Mouse (Mus musculus) layer of hippocampus, adult 9-11 months (tissue): ENCODE results near the gene Platr17.
"Not testable (repeated sequence)": the region's sequence is repeated elsewhere in the genome, so short reads cannot be mapped to it uniquely, and the experiment has no call there.

Experiments used
- DNase-seq: peaks from one replicate; pipeline ENCODE4 v3.0.0; 2022

The Platr17 gene

DNA sequence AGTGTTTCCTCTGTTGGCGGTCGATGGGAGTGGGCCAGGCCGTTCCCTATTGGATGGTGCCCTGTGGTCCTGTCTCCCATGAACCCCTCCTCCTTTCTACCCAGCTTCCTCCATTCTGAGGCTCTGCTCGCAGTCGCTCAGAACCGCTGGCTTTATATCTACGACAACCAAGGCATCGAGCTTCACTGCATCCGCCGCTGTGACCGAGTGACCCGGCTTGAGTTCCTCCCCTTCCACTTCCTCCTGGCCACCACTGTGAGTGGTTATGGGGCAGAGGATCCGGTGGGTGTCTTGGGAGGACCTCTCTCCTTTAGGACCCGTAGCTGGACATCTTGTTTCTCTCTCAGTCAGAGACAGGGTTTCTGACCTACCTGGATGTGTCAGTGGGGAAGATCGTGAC is 38.5 kb downstream of the Platr17 start:
- no peak for DNase-seq

- no peak for DNase-seq
Measured at GRCm38 (mm10) chr17:33947430-33948089, 42.6 kb downstream of the Platr17 start.

GRCm38 (mm10) chr17:33948090-33948904 is 43.4 kb downstream of the Platr17 start:
- DNase-seq, result no peak

GRCm38 (mm10) chr17:33948905-33949537 is 44.1 kb downstream of the Platr17 start:
- no peak for DNase-seq

DNA sequence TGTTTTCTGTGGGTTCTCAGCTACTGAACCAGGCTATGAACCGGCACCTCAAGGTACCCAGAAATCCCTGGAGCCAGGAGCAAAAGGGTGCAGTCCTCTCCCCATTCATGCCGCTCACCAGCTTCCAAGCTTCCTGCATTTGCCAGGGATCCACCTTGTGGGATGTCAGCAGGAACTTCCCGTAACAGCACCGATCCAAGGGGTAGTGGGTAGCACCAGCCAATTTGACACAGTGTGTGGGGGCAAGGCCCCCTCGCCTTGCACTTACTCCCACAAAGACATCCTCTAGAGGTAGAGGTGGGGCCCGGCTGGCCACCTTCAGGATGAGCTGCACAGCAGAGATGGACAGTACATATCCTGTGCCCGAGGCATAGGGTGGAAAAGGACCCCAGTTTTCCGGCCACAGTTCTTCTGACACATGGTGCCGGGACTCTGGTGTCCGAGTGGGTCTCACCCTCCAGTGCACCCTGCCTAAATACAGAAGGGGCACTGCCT is 45.2 kb downstream of the Platr17 start:
- DNase-seq, result no peak

GRCm38 (mm10) chr17:33951021-33951946 is 46.3 kb downstream of the Platr17 start, which contains the start of gene B3galt4:
Gene B3galt4 (minus strand): TSS chr17:33951488.
- DNase-seq, result peak; percentile 79

DNA sequence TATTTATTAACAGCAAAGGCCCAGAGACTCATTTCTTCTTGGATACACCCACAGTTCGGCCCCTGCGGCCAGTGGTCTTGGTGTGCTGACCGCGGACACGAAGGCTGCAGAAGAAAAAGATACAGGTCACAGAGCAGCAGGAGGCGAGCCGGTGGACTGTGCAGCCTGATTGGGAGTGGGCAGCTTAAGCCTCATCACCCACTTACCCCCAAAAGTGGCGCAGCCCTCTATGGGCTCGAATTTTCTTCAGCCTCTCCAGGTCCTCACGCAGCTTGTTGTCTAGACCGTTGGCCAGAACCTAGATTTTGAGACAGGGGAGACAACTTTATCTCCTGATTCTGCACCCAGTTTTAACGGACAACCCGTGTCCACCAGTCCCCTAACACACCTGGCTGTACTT is 47.1 kb downstream of the Platr17 start:
- not testable (repeated sequence) for DNase-seq

DNA sequence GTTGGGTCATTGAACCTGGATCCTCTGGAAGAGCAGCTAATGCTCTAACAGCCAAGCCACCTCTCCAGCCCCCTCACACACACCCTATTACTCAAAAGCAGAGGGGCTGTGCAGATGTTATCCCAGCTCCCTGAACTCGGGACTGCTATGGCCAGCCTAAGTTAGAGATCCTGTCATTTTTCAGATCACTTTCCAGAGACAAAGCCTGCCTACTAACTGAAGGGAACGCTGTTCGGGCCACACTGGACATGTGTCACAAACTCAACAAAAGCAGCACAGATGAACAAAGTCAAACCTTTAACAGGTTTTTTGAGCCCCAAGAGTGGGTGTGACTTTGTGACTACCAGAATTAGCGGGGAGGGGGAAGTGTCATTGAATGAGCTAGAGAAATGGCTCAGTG is 47.9 kb downstream of the Platr17 start:
- no peak for DNase-seq

DNA sequence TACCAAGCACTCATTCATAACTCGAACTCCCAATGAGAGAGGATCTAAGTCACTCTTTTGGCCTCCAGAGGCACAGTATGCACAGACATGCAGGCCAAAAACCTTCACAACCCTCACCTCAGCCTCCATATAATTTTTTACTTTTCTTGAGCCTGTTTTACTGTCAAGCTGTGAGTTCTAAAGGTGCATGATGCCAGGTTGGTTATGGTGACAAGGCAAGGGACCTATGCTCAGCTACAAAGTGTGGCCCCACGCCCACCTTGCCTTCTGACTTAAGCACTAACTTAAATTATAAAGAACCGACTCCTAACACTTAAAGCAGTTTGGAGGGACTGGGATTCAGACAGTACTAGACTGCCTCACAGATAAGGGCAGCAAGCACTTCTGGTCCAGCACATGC is 48.4 kb downstream of the Platr17 start:
- no peak for DNase-seq

- no peak for DNase-seq
Measured at GRCm38 (mm10) chr17:33953961-33954565, 49.1 kb downstream of the Platr17 start.

GRCm38 (mm10) chr17:33954646-33955554 is 50.0 kb downstream of the Platr17 start:
- no peak for DNase-seq

DNA sequence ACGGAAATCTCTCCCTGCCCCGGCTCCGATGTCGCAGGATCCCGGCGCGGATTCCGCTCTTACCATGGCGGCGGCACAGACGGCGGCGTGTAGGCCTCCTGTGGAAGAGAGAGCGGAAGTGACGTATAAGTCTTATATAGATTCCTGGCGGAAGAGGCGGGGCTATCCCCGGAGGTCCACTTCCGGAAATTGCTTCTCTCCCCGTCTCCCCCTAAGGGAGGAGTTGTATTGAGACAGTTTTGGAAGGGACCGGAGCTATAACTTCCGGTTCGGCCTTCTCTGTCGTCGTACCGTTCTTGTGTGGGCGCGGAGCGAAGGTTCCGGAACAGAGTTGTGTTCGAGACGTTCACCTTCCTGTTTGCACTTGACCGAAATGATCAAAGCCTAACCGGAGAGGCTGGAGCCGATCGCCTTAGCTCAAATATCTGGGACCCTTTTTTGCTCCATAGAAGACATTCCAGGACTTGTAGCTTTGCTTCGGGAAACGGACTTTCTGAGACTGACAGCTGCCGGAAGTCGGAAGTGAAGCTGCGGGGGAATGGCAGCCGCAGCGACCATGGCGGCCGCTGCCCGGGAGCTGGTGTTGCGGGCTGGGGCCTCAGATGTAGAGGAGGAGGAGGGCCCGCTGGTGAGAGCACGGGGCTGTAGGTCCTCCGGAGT is 50.8 kb downstream of the Platr17 start, which contains the start of the genes Vps52 and Rps18:
Gene Vps52, plus strand, starts transcription at position 258 of the 660 bp plus-strand sequence.
Gene Rps18, minus strand, starts transcription at position 447 of the 660 bp plus-strand sequence.
- peak; percentile 98 for DNase-seq
